Mouse (Mus musculus): ENCODE data around the gene Sgk1. TPM values are rescaled to one million over a fixed set of nuclear protein-coding genes. Genes with fewer than 3 reads are reported as not detected.

Sgk1 gene
- total RNA-seq (2012; rRNA removed) = 217 and 263 TPM in 2 replicates

DNA sequence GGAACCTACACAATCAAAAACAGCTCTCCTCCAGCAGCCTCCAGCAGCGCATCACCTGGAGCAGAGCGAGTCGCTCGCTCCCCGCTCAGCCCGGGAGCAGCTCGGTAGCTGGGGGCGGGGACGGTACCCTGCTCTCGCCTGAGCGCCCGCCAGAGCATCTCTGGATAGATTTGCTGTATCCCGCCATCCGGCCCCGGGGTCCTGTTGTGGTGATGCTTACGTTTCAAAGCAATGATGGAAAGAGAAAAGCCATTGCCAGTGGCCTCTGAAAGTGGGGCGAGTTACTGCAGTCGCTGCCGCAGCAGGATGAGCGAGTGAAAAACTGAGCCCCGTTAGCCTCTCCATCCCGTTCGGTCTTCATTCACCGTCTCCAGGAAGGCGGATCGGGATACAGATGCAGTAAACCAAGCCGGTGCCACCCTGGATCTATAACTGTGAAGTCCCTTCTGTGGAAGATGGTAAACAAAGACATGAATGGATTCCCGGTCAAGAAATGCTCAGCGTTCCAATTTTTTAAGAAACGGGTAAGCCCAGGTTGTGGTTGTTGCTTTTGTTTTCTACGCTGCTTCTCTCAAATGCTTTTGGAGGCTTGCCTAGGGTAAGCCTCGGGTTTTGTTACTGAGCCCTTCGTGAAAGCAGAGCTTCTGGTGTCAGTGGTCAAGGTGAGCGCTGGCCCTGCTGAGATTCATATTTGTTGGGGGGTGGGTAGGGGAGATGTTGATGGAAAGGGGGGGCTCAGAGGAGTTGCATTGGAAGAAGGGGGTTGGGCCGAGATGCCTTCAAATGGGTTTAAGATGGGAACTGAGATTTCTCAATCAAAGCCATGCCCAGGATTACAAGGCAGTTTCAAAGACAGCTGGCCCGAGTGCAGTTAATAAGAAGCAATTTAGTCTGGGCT lies at the start of gene Sgk1:
TSS of gene Sgk1 (plus strand) at position 1 of the 898 bp plus-strand sequence.
- peak within 1 kb of the TSS; percentile 52 to 57 for H3K4me3 ChIP-seq (ENCODE audit: insufficient read depth in 1 of 2, low read depth in 1 of 2, low read length in 2 of 2, poor library complexity in 1 of 2, severe bottlenecking in 1 of 2)
- H3K36me3 ChIP-seq (ENCODE audit: control insufficient read depth, insufficient read depth, low read length, poor library complexity, severe bottlenecking) = no peaks in the 10 kb centered on the region
- no peak for DNase-seq (ENCODE audit: low read depth, low spot score)
- no peak for TF ChIP-seq MAFK (IDR thresholded peaks at IDR 0.05; ENCODE audit: insufficient read depth, low read depth, low read length)
- TF ChIP-seq ZC3H11A (IDR thresholded peaks at IDR 0.05; ENCODE audit: borderline replicate concordance, low read depth, low read length) = no peak
- no peak for TF ChIP-seq HCFC1 (IDR thresholded peaks at IDR 0.05; ENCODE audit: borderline replicate concordance, insufficient read depth, low read length)
- TF ChIP-seq ZNF384 (IDR thresholded peaks at IDR 0.05; ENCODE audit: low read depth, low read length) = no peak
- TF ChIP-seq CHD2 (IDR thresholded peaks at IDR 0.05; ENCODE audit: low read depth, low read length) = no peak
- H3K27ac ChIP-seq (ENCODE audit: insufficient read depth, low read depth, low read length, poor library complexity, severe bottlenecking) = no peak within 1 kb of the TSS
- H3K9me3 ChIP-seq (ENCODE audit: control insufficient read depth, insufficient read depth, low read depth, low read length) = no peaks in the 10 kb centered on the region
- peak within 1 kb of the TSS; percentile 10 for H3K9ac ChIP-seq (ENCODE audit: insufficient read depth, low read depth, low read length, poor library complexity, severe bottlenecking)
- H3K4me1 ChIP-seq (ENCODE audit: control insufficient read depth in 2 of 2, insufficient read depth in 2 of 2, low read length in 2 of 2, poor library complexity in 1 of 2) = peaks cover 0 to 6% of the 10 kb centered on the region in 2 experiments; a peak in 1 of 4 replicates
- in situ Hi-C loops (cut with MboI; ENCODE audit: low sequenced_read_pairs in 2 of 2, unreplicated experiment in 2 of 2) = no loop called here

DNA sequence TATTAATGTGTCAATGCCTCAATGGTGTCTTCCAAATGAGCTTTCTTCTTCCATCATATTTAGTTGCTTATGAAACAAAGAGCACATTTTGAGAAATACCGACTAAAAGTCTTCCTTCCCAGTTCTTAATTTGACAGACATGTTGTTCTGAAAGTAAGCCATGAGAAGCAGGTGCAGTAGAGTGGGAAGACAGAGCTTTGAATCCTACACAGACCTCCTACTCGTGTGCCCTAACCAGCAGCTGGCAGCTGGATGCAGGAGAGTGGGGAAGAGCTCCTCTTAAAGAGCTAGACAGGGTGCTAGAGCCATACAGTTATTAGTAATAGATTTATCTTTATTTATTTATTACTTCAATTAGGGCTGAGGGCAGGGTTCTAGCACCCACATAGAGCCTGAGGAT lies 49.7 kb upstream of the Sgk1 start:
- H3K4me3 ChIP-seq (ENCODE audit: insufficient read depth in 1 of 2, low read depth in 1 of 2, low read length in 2 of 2, poor library complexity in 1 of 2, severe bottlenecking in 1 of 2) = no peak overlapping the region
- no peaks in the 10 kb centered on the region for H3K9me3 ChIP-seq (ENCODE audit: control insufficient read depth, insufficient read depth, low read depth, low read length)
- in situ Hi-C loops (cut with MboI; ENCODE audit: low sequenced_read_pairs in 2 of 2, unreplicated experiment in 2 of 2) = no loop called here
- H3K9ac ChIP-seq (ENCODE audit: insufficient read depth, low read depth, low read length, poor library complexity, severe bottlenecking) = no peak overlapping the region
- H3K27ac ChIP-seq (ENCODE audit: insufficient read depth, low read depth, low read length, poor library complexity, severe bottlenecking) = no peak overlapping the region
- DNase-seq (ENCODE audit: low read depth, low spot score) = no peak
- no peak for TF ChIP-seq HCFC1 (IDR thresholded peaks at IDR 0.05; ENCODE audit: borderline replicate concordance, insufficient read depth, low read length)
- no peak for TF ChIP-seq MAFK (IDR thresholded peaks at IDR 0.05; ENCODE audit: insufficient read depth, low read depth, low read length)
- no peak for TF ChIP-seq CHD2 (IDR thresholded peaks at IDR 0.05; ENCODE audit: low read depth, low read length)
- TF ChIP-seq ZC3H11A (IDR thresholded peaks at IDR 0.05; ENCODE audit: borderline replicate concordance, low read depth, low read length) = no peak
- TF ChIP-seq ZNF384 (IDR thresholded peaks at IDR 0.05; ENCODE audit: low read depth, low read length) = no peak
- no peaks in the 10 kb centered on the region for H3K36me3 ChIP-seq (ENCODE audit: control insufficient read depth, insufficient read depth, low read length, poor library complexity, severe bottlenecking)
- H3K4me1 ChIP-seq (ENCODE audit: control insufficient read depth in 2 of 2, insufficient read depth in 2 of 2, low read length in 2 of 2, poor library complexity in 1 of 2) = peaks cover 8 to 20% of the 10 kb centered on the region in 2 experiments

GRCm38 (mm10) chr10:21833757-21834156 lies 48.2 kb upstream of the Sgk1 start:
- no peak for DNase-seq (ENCODE audit: low read depth, low spot score)
- Histone ChIP-seq H3K36me3 (ENCODE audit: control insufficient read depth, insufficient read depth, low read length, poor library complexity, severe bottlenecking) (no peaks in the 10 kb centered on the region), H3K4me1 (ENCODE audit: control insufficient read depth in 2 of 2, insufficient read depth in 2 of 2, low read length in 2 of 2, poor library complexity in 1 of 2) (peaks cover 0 to 15% of the 10 kb centered on the region in 2 experiments; a peak in 3 of 4 replicates), H3K9me3 (ENCODE audit: control insufficient read depth, insufficient read depth, low read depth, low read length) (no peaks in the 10 kb centered on the region), H3K4me3 (ENCODE audit: insufficient read depth in 1 of 2, low read depth in 1 of 2, low read length in 2 of 2, poor library complexity in 1 of 2, severe bottlenecking in 1 of 2) (no peak overlapping the region), H3K27ac (ENCODE audit: insufficient read depth, low read depth, low read length, poor library complexity, severe bottlenecking) (no peak overlapping the region), H3K9ac (ENCODE audit: insufficient read depth, low read depth, low read length, poor library complexity, severe bottlenecking) (no peak overlapping the region)
- TF ChIP-seq ZNF384 (IDR thresholded peaks at IDR 0.05; ENCODE audit: low read depth, low read length) (no peak), HCFC1 (IDR thresholded peaks at IDR 0.05; ENCODE audit: borderline replicate concordance, insufficient read depth, low read length) (no peak), MAFK (IDR thresholded peaks at IDR 0.05; ENCODE audit: insufficient read depth, low read depth, low read length) (no peak), CHD2 (IDR thresholded peaks at IDR 0.05; ENCODE audit: low read depth, low read length) (no peak), ZC3H11A (IDR thresholded peaks at IDR 0.05; ENCODE audit: borderline replicate concordance, low read depth, low read length) (no peak)
- in situ Hi-C loops (cut with MboI; ENCODE audit: low sequenced_read_pairs in 2 of 2, unreplicated experiment in 2 of 2) = no loop called here

GRCm38 (mm10) chr10:21835077-21835476 lies 46.9 kb upstream of the Sgk1 start:
- in situ Hi-C loops (cut with MboI; ENCODE audit: low sequenced_read_pairs in 2 of 2, unreplicated experiment in 2 of 2) = no loop called here
- no peak for DNase-seq (ENCODE audit: low read depth, low spot score)

More at GRCm38 (mm10) chr10:21835077-21835476, 46.9 kb upstream of the Sgk1 start:
- Histone ChIP-seq H3K9ac (ENCODE audit: insufficient read depth, low read depth, low read length, poor library complexity, severe bottlenecking) (no peak overlapping the region), H3K9me3 (ENCODE audit: control insufficient read depth, insufficient read depth, low read depth, low read length) (no peaks in the 10 kb centered on the region), H3K27ac (ENCODE audit: insufficient read depth, low read depth, low read length, poor library complexity, severe bottlenecking) (no peak overlapping the region), H3K36me3 (ENCODE audit: control insufficient read depth, insufficient read depth, low read length, poor library complexity, severe bottlenecking) (no peaks in the 10 kb centered on the region), H3K4me1 (ENCODE audit: control insufficient read depth in 2 of 2, insufficient read depth in 2 of 2, low read length in 2 of 2, poor library complexity in 1 of 2) (peaks cover 0 to 11% of the 10 kb centered on the region in 2 experiments; a peak in 3 of 4 replicates), H3K4me3 (ENCODE audit: insufficient read depth in 1 of 2, low read depth in 1 of 2, low read length in 2 of 2, poor library complexity in 1 of 2, severe bottlenecking in 1 of 2) (no peak overlapping the region)
- no peak for TF ChIP-seq ZC3H11A (IDR thresholded peaks at IDR 0.05; ENCODE audit: borderline replicate concordance, low read depth, low read length)
- no peak for TF ChIP-seq CHD2 (IDR thresholded peaks at IDR 0.05; ENCODE audit: low read depth, low read length)
- no peak for TF ChIP-seq HCFC1 (IDR thresholded peaks at IDR 0.05; ENCODE audit: borderline replicate concordance, insufficient read depth, low read length)
- TF ChIP-seq MAFK (IDR thresholded peaks at IDR 0.05; ENCODE audit: insufficient read depth, low read depth, low read length) = no peak
- no peak for TF ChIP-seq ZNF384 (IDR thresholded peaks at IDR 0.05; ENCODE audit: low read depth, low read length)

Measured in ES-E14 (cell line).